Mouse (Mus musculus) frontal cortex, postnatal 36 days (tissue): ENCODE data around the gene Spdl1.

Experiments
- DNase-seq, 2 experiments: peaks; one replicate each; pipeline ENCODE4 v3.0.0; 2022; ENCODE audit warnings: low spot score in 2 of 2

Gene Spdl1

DNA sequence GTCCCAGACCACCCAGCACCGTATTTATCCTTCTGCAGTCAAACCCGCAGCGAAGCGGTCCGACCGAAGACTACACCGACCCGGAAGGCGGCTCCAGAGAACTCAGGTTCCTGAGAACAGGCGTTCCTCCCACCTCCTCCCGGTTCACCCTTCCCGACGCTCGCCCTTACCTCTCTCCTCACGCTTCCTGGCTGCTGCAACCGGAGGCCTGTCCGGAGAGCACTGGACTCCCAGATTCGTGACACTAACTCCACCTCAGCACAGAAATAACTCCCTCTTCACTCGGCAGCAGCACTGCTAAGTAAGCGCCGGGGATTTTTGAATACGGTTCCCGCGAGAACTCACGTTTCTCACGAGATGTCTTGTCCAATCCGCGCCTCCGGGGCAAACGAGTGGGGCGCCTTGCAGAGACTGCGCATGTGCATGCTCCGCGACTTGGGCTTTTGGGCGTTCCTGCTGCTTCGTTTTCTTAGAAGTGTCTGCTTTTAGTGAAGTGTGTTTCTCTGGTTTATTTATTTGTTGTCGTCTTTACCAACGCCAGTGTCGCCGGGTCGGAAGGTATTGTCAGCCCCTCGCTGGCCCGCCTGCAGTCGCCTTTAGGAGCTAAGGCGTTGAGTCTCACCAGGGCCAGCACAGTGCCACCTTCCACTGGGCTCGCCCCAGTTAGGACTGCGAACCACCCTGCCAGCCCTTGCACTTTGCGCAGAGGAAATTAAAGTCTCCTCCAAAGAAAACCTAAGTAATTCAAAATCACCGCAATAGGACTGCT lies at the start of gene Spdl1:
TSS of gene Spdl1 (minus strand) at position 324 of the 769 bp plus-strand sequence.
- peak; percentile 94 to 96 for DNase-seq

DNA sequence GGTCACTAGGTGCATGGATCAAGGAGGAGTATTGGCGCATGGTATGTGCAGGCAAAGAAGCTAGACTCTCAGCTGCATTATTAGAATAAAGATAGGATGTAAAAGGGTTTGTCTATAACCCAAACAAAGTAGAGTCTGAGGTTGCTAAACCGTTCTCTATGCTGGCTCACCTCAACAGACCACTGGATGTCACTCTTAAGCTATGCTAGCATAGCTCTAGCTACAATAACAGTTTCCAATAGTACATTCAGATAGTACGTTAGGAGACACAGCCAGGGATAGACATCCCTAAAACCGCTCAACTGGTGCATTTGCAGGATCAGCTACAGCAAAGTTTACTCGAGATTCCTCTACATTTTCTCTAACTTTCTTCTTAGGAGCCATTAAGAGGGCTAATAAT lies 48.1 kb upstream of the Spdl1 start:
- DNase-seq = peak in 1 of 2 experiments; percentile 48

DNA sequence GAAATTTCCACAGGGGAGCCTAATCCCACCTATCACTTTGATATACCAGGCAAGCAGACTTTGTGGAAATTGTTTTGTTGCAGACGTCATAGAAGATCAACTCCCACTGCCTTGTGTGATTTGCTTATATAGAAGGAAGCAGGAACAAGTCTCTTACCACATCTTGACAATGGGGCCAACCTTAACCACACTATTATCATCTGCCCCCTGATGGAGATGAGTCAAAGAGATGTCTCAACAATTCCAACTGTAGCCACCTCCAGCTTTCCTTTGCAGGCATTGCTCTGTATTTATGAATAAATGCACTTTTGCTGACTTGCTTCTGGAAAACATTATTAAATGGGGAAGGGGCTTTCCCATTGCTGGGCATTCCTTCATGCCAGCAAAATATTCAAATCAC lies 46.2 kb upstream of the Spdl1 start:
- DNase-seq = no peak

DNA sequence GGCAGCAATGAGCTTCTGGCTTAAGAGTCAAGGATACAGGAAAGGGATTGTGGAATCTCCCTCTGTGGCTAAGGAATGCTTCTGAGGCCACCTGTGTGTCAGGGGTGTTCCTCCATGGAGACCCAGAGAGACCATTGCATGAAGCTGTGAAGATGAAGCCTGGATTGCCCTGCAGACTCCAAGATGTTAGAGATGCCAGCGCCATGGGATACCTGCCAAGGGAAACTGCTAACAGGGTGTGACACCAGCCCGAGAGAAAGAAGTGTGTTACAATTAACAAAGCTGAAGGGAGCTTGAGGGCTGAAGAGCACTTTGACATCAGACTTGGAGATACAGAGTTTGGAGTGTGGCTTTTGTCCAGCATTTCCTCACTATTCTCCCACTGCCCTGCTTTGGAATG lies 40.4 kb upstream of the Spdl1 start:
- DNase-seq = no peak

DNA sequence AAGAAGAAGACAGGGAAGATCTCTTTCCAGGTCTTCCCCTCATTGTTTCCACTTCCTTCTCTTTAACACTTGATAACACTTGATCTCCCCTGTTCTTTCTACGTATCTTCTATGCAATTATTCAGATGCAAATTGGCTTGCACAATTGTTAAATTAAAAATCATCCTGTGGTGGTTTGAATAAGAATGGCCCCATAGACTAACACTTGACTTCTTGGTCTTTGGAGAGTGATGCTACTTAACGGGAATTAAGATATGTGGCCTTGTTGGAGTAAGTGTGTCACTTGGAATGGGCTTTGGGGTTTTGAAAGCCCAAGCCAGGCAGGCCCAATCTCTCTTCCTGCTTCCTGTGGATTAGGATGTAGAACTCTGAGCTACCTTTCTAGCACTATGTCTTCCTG lies 39.0 kb upstream of the Spdl1 start:
- no peak for DNase-seq

DNA sequence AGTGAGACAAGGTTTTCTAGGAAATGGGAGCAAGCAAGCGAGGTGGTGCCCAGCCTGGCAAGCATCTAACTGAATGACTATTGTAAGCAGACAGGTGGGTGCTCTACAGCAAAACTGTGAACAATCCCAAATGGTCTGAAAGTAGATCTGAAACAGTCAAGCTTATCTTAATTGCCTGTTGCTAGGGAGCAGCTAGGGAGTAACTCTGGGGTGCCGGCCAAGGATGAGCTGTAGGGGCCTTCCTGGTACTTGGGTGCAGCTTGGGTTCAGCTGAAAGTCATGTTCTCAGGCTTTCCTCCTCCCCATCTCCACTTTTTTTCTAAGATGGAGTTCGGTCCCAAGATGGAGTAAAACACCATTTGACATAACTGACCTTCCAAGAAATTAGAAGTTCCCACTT lies 38.5 kb upstream of the Spdl1 start:
- DNase-seq = no peak

DNA sequence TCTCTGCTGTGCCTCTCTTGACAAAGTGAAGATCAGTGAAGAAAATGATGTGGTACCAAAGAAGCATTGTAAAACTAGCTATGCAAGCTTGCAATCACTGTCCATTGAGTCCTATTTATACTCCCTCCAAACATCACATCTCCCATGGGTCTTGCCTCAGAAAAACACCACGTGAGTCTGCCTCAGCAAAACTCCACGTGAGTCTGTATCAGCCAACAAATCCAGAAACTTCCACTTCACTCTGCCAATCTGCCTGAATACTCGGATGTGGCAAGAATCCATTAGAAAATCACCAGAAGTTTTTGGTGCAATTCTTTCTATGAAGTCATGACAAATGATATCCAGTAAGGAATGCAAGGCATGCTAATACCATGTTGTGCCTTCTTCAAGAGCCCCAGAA lies 38.0 kb upstream of the Spdl1 start:
- no peak for DNase-seq

DNA sequence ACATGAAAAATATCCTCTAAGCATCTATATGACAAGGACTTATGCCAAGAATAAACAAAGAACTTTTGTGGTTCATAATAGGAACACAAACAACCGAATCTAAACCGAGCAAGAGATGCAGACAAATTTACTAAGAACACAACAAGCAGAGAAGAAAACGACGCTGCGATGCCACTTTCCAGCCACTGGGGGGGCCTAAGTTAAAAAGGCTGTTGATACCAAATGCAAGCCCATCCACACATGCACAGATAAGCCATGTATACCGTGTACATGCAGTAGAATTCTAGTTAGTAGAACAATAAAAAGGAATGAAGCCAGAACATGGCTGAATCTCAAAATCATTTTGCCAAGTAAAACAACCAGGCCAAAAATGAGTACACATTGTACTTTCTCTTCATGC lies 35.2 kb upstream of the Spdl1 start:
- DNase-seq = no peak

DNA sequence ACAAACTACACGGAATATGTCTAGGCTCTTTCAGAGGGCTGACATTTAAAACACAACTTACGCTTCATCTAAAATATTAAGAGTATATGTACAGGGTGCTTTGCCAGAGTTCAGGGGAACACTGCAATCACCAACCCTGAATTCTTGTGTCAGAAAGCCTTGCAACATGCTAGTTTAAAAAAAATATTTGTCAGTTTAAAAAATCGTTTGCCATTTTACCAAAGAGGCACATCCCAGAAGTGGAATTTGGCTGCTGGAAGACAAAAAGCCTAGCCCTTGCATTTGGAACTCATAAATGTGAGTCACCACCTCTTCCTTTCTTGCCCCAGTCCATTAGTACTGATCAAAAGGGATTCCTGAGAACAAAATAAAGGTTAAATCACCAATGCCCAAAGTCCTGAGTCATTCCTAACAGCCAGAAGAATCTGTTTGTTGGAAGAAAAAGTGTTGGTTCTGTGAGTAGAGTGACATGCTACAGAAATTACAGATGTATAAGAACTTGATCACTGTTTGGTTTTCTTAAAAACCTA lies 32.4 kb upstream of the Spdl1 start:
- DNase-seq = no peak

DNA sequence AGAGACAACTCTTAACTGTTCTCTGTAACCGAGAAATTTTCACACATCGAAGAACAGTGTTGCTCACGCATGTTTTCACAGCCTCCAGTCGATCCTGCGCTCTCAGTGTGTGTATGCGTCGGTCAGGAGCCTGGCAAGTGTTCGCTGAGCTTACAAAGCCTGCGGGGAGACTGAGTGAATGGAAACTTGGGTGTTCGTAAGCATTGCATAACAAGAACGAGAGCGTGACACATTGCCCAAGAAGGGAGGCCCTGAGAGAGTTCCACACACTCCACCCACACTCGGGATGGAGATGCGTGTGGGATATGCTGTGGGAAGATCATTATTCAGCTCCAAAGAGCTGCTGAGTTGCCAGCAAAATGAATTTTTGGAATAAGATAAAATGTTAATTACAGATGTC lies 31.7 kb upstream of the Spdl1 start:
- peak; percentile 68 to 76 for DNase-seq

DNA sequence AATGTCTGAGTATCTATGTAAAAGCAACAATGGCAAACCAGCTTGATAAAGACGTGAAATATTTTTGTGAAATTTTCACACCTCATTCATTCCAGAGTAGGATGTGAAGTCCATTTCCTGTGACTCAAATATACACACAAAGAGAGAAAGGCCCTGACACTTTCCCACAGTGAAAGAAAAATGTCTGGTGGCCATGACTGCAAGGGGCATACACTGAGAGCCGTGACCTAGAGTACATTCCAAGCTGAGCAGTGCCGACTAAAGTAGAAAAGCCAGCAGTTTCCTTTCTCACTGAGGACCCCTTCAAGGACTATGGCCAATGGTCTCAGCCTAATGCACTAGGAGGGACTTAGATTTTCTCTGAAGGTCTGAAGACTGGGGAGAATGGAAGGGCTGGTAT lies 23.2 kb upstream of the Spdl1 start:
- DNase-seq = no peak

DNA sequence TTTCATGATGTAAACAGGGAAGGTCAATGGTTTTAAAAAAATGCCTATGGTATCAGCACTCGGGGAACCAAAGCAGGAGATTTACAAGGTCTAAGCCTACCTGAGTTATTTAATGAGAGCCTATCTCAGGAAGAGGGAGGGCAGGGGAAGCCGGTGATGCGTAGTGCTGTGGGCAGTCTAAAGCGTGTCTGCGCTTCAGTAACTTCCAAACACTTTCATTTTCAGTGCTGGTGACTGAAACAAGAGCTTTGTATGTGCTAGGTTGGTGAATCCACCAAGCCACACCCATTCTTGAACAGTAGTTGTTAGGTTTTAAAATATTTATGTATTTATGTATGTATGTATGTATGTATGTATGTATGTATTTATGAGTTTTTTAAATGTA lies 12.8 kb upstream of the Spdl1 start:
- no peak for DNase-seq

DNA sequence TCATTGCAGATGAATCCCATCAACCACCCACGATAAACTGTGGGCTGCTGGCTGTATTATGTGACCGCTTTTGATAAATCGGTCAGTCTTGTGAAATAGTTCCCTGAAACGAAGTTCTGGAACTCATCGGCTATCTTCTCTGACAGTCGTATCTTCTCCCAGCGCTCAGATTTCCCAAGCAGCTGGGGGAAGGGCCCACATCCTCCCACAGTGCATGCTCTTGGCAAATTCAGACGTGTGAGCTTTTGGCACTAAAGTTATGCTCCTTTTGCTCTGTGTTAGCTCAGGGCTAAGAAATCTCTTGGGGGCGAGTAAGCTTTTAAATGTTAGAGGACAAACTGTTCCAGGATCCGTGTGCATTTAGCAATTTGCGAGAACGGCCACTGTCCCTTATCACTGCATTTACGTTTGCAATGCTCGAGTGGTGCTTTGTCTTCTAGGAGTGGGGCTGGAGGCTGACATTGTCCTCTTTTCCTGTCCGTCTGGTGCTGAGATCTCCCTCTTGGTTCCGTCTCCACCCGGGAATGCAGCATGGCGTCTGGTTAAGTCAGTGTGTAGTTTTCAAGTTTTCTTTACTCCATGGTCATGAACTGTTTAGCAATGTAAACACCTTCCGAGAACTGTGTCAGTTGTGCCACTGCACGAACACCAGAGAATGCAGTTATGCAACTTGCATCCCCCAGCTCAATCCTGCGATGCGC lies 12.3 kb upstream of the Spdl1 start:
- DNase-seq = peak in 1 of 2 experiments; percentile 7

DNA sequence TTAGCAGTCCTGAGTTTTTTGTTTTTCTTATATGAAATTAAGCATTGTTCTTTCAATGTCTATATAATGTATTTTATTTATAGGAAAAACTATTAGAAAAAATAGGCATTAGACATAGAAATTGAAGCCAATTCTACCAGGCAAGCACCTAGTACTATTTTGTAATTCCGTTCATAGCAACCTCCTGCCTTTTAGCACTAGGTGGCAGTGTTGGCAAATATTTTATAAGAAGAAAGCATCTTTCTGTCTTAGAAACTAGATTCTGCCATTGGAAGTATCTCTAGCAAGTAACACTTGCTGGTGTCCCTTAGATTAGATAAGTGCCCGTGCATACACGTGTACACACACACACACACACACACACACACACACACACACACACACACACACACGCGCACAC lies 10.1 kb upstream of the Spdl1 start:
- DNase-seq = peak in 1 of 2 experiments; percentile 26

DNA sequence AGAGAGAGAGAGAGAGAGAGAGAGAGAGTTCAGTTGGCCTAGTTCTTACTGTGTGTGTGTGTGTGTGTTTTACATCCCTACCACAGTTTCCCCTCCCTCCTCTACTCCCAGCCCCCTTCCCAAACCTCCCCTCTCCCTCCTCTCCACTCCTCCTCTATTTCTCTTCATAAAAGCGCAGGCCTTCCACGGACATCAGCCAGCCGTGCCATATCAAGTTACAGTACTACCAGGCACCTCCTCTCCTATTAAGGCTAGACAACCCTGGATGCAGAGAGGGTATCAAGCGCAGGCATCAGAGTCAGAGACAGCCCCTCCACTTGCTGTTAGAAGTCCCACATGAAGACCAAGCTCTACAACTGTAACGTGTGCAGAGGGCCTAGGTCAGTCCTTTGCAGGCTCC lies 6.8 kb upstream of the Spdl1 start:
- DNase-seq = no peak

DNA sequence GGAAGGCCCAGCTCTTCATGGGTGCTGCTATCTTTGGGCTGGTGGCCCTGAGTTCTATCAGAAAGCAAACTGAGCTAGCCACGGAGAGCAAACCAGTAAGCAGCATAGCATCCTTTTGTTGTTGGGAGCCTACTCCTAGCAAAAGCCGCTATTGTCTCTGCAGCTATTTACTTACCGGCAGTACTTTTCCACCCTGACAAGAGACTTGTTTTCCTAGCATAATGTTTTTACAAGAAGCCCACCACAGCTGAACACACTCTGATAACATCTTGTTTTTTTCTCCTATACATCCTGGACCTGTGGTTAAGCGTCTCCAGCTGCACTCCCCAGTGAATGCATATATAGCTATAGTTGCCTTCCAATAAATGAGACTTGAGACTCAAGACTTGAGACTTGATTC lies 5.6 kb upstream of the Spdl1 start:
- DNase-seq = no peak

DNA sequence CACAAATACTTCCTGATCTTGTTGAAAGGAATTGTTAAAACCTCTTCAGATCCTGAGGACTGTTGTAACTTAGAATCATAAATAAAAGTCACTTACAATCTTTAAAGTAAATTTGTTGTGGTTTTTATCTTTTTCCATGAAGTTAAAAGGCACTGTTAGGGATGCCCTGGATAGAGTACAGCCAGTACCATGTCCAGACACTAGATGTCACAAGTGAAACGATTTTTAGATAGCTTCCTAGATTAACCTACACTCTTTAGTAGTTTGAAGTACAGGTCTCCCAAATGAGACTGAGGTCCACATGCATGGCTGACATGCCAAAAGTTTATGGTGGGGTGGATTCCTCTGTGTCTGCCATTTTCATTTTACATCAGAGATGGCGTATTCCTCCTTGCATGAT lies 2.8 kb upstream of the Spdl1 start:
- DNase-seq = peak in 1 of 2 experiments; percentile 6

DNA sequence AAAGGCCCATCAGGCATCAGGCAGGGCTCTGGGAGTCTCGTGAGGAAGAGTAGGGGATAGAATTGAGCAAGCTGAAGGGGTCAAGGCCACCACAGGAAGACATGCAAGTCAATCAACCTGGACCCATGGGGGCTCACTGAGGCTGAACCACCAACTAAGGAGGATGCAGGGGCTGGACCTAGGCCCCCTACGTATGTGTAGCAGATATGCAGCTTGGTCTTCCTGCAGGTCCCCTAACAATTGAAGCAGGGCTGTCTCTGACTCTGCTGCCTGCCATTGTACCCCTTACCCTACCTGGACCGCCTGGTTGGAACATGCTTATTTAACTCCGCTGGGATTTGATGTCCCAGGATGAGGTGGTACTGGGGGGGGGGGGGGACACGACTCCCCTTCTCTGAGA lies 763 bp downstream of the Spdl1 start:
- no peak for DNase-seq

DNA sequence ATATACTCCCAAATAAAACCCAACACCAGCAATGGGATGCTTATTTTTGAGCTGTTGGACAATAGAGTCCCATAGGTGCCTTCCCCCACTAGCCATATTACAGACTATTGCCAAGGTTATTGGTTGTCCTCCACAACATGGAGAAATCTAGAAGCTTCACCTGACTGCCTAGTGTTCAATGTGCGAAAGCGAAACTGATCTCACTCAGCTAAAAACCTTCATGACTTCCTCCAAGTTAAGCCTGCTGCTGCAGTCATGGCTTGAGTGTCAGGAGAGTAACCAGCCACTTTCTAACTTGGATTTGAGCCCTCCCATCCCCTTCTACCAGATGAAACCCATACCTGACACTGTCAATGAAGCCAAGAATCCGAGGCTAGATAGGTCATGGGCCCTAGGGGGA lies 5.6 kb downstream of the Spdl1 start:
- no peak for DNase-seq

DNA sequence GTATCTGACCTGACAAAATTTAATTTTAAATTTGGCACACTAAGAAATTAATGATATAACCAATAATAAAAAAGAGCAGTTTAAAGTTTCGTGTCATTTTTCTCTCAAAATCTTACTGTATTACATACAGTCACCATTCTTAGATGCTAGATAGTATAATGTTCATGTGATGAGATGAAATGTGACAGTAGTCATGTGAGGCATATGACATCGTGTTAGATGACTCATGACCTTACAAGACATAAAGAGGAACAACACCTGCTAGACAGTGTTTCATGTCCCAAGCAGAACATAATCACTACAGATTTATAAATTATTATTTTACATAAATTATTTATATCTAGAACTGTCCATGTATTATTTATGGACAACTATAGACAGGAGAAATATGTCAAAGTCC lies 6.5 kb downstream of the Spdl1 start:
- DNase-seq = no peak

DNA sequence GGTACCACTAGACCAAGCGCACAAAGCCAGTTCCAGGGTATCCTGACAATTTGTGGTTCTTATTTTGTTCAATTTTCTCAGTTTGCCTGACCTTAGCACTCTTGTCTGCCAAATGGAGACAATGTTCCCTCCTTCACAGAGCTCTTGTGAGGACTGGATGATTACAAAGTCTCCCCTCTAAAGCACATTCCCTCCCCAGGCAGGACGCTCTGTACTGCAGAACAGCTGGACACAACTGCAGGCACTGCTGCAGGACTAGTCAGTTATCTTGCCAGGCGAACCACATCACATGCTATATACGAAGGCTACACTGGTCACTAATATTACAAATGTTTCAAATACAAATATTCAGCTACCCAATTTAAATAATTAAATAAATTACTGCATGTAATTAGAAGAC lies 8.7 kb downstream of the Spdl1 start:
- DNase-seq = no peak

DNA sequence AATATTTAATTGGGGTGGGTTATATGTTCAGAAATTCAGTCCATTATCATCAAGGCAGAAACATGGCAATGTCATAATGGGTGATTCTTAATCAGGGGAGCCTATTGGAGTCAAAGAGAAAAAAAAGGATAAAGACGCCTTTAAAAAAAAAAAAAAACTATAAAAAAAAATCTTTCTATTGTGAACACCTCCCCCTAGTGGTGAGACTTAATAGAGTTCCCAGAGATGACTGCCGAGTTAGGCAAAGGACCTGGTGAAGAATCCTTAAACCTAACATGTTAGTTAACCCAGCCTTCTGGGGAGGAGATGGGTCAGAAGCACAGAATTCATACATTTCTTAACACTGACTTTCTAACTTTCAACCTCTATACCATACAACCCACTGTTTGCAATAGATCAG lies 18.7 kb downstream of the Spdl1 start:
- DNase-seq = peak in 1 of 2 experiments; percentile 12

DNA sequence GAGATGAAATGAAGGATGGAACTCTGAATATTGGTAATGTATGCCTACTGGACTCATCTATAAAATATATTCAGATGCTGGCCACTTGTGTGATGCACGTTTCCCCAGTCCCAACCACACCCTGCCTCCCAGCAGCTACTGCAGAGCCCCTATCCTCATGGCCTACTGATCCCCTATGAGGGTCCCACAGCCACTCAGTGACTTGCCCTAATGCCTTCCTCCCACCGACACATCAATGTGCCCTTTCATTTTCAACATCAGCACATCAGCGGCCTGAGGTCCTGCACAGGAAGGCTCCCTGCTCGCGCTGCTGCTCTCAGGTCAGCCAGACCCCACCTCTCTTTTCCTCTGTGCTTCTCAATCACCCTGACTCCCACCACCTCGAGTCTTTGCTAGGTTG lies 19.1 kb downstream of the Spdl1 start:
- DNase-seq = no peak
